Mouse (Mus musculus) small intestine, adult 2 months (tissue): Measurements from ENCODE around the gene Klf3.

Source experiments
- CTCF ChIP-seq: fragments of 200-500 bp; IDR thresholded peaks from 2 replicates; pipeline ENCODE4 v1.5.1; 2012; ENCODE audit warnings: low read depth, mild to moderate bottlenecking, control low read depth, inconsistent platforms, low read length, moderate library complexity, mixed read lengths; ENCODE audit not compliant: insufficient replicate concordance, insufficient read length; ENCODE audit errors: extremely low read depth
- POLR2A ChIP-seq: fragments of 200-500 bp; IDR thresholded peaks from 2 replicates; pipeline ENCODE4 v1.6.1; 2012; ENCODE audit warnings: low read depth, mild to moderate bottlenecking, control low read depth, inconsistent platforms, low read length, moderate library complexity

GRCm38 (mm10) chr5:64820138-64820537 is 16.9 kb downstream of the Klf3 start:
- TF ChIP-seq POLR2A (no peak), CTCF (no peak)
